In the genomic region with DNA sequence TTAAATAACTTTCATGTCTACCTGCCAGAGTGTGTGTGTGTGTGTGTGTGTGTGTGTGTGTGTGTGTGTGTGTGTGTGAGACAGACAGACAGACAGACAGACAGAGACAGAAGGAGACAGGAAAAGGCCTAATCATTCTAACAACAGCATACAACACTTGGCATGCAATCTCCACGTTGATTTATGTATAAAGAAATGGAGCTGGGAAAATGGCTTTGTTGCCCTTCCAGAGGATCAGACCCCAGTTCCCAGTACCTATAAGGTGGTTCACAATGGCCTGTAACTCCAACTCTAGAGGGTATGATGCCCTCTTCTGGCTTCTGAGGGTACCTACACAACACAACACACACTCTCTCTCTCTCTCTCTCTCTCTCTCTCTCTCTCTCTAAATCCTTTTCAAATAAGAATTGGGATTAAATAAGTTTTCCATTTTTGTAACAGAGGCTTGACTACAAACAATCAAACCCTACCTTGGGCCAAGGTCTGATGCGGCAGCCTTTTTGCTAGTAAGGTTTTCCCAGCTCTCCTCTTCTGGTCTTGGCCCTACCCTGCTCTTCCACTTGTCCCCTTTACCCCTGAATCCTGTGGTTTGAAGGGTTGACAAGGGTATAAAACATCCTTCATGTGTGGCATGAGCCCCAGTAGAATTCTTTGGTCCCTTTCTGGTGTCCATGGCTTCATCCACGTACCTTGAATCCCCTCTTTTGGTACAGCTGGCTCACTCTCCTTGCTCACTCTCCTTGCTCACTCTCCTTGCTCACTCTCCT, we compare ENCODE assay signal across 18 mouse cellular contexts. TPM values are rescaled to one million over a fixed set of nuclear protein-coding genes. Genes with fewer than 3 reads are reported as not detected.
DNase-seq lines count a peak whose midpoint lies in the region; ATAC-seq and TF ChIP-seq lines count a peak whose summit lies in the region.
"Had no signal": no experiment of that assay in that cellular context is flagged by ENCODE, and none has a peak within 500 bp of the region (broad histone marks: within the 10 kb centered on the region; RNA-seq: fewer than 3 reads in every experiment).

No protein-coding gene starts in this region.

- no peak overlapping the region for H3K9ac ChIP-seq in intestine, postnatal 0 days (ENCODE audit: low read depth, low read length)
- H3K9ac ChIP-seq in intestine, embryonic 15.5 days = no peak overlapping the region
- H3K9ac ChIP-seq in lung, postnatal 0 days (replicated peaks; ENCODE audit: low read depth) = no peak overlapping the region
- H3K9ac ChIP-seq: embryonic facial prominence, embryonic 12.5 days; forebrain, embryonic 13.5 days; forebrain, embryonic 15.5 days; forebrain, postnatal 0 days had no signal

- H3K4me1 ChIP-seq in intestine, postnatal 0 days (replicated peaks; ENCODE audit: control insufficient read depth, insufficient read depth, low read length) = no peaks in the 10 kb centered on the region
- no peaks in the 10 kb centered on the region; the same call in 1 of the 2 replicates for H3K4me1 ChIP-seq in intestine, embryonic 15.5 days (replicated peaks)
- no peaks in the 10 kb centered on the region for H3K4me1 ChIP-seq in lung, postnatal 0 days (ENCODE audit: insufficient read depth, low read depth, low read length)
- H3K4me1 ChIP-seq: forebrain, embryonic 13.5 days; forebrain, embryonic 15.5 days had no signal

- no peaks in the 10 kb centered on the region for H3K36me3 ChIP-seq in intestine, postnatal 0 days (ENCODE audit: control insufficient read depth, insufficient read depth)
- no peaks in the 10 kb centered on the region for H3K36me3 ChIP-seq in intestine, embryonic 15.5 days
- no peaks in the 10 kb centered on the region for H3K36me3 ChIP-seq in lung, postnatal 0 days (ENCODE audit: insufficient read depth, low read length)
- H3K36me3 ChIP-seq: embryonic facial prominence, embryonic 10.5 days; embryonic facial prominence, embryonic 12.5 days; forebrain, embryonic 15.5 days had no signal

- H3K27ac ChIP-seq in intestine, postnatal 0 days (ENCODE audit: low read depth, low read length) = no peak overlapping the region
- H3K27ac ChIP-seq in intestine, embryonic 15.5 days = no peak overlapping the region
- H3K27ac ChIP-seq in lung, postnatal 0 days (ENCODE audit: low read length) = no peak overlapping the region
- H3K27ac ChIP-seq: embryonic facial prominence, embryonic 10.5 days; embryonic facial prominence, embryonic 12.5 days; forebrain, embryonic 13.5 days; forebrain, embryonic 15.5 days had no signal

- H3K9me3 ChIP-seq in intestine, postnatal 0 days (ENCODE audit: control insufficient read depth) = no peaks in the 10 kb centered on the region
- no peaks in the 10 kb centered on the region for H3K9me3 ChIP-seq in intestine, embryonic 15.5 days
- H3K9me3 ChIP-seq in lung, postnatal 0 days (ENCODE audit: low read length) = no peaks in the 10 kb centered on the region
- H3K9me3 ChIP-seq: embryonic facial prominence, embryonic 10.5 days; embryonic facial prominence, embryonic 12.5 days; forebrain, embryonic 13.5 days; forebrain, embryonic 15.5 days had no signal

- H3K4me3 ChIP-seq in intestine, postnatal 0 days (ENCODE audit: low read depth, low read length) = no peak overlapping the region
- H3K4me3 ChIP-seq in intestine, embryonic 15.5 days (replicated peaks) = no peak overlapping the region
- H3K4me3 ChIP-seq in lung, postnatal 0 days (ENCODE audit: low read depth, low read length) = no peak overlapping the region
- H3K4me3 ChIP-seq: embryonic facial prominence, embryonic 10.5 days; embryonic facial prominence, embryonic 12.5 days; forebrain, embryonic 13.5 days; forebrain, embryonic 15.5 days had no signal

- TF ChIP-seq CTCF in intestine, postnatal 0 days (IDR thresholded peaks at IDR 0.05; ENCODE audit: low read depth) = 0 out of 2 replicates have a peak, but pooled peaks have one; percentile 21
- peak; percentile 14; the same call in 1 of the 2 replicates for TF ChIP-seq CTCF in lung, postnatal 0 days (IDR thresholded peaks at IDR 0.05)

- TF ChIP-seq EP300 in lung, postnatal 0 days (IDR thresholded peaks at IDR 0.05) = no peak

- 92% methylated on average over 3 of the region's 3 CpGs for WGBS in intestine, postnatal 0 days
- 91% methylated on average over 3 of the region's 3 CpGs for WGBS in intestine, embryonic 15.5 days
- 87% methylated on average over 3 of the region's 3 CpGs for WGBS in lung, postnatal 0 days

- H3K27me3 ChIP-seq in intestine, postnatal 0 days (replicated peaks; ENCODE audit: control insufficient read depth, insufficient read depth, low read length) = no peaks in the 10 kb centered on the region
- no peaks in the 10 kb centered on the region for H3K27me3 ChIP-seq in intestine, embryonic 15.5 days (replicated peaks)
- H3K27me3 ChIP-seq in lung, postnatal 0 days (replicated peaks; ENCODE audit: insufficient read depth, low read length) = no peaks in the 10 kb centered on the region

- no peak for ATAC-seq in intestine, postnatal 0 days
- no peak for ATAC-seq in intestine, embryonic 15.5 days
- ATAC-seq in lung, postnatal 0 days = no peak
- ATAC-seq: forebrain, embryonic 13.5 days; forebrain, embryonic 15.5 days; forebrain, postnatal 0 days had no signal

- no peak for DNase-seq in lung, postnatal 0 days (ENCODE audit: low spot score)
- no peak for DNase-seq in lung, postnatal 14 days
- no peak for DNase-seq in ovary, postnatal 36 days (ENCODE audit: low spot score)
- DNase-seq: adrenal gland, adult 8-10 months; adrenal gland, postnatal 14 days; adrenal gland, postnatal 36 days; cerebellum, adult 11-12 months; cerebellum, adult 2 months; cerebellum, adult 9-10 months; cerebellum, postnatal 10 days; cerebellum, postnatal 25 days; forebrain, postnatal 0 days had no signal

- H3K4me2 ChIP-seq in intestine, postnatal 0 days (replicated peaks; ENCODE audit: low read depth) = no peak overlapping the region
- H3K4me2 ChIP-seq in intestine, embryonic 15.5 days (replicated peaks) = no peak overlapping the region
- no peak overlapping the region for H3K4me2 ChIP-seq in lung, postnatal 0 days (replicated peaks; ENCODE audit: low read depth, low read length)
- H3K4me2 ChIP-seq: embryonic facial prominence, embryonic 12.5 days; forebrain, embryonic 13.5 days; forebrain, embryonic 15.5 days had no signal

RNA-seq across cellular contexts. Expression of a gene that starts 6.7 kb away (rescaled TPM):
- 32.8 and 33.8 TPM in 2 replicates for polyA plus RNA-seq in intestine, postnatal 0 days (2015; fragmentation: Nextera tagmentation; extraction: Ambion mirVana)
- 44.4 and 50.7 TPM in 2 replicates for polyA plus RNA-seq in intestine, embryonic 15.5 days (2015; fragmentation: Nextera tagmentation; extraction: Ambion mirVana)
- polyA plus RNA-seq in lung, postnatal 0 days (2015; fragmentation: Nextera tagmentation; extraction: Ambion mirVana) = 215 and 250 TPM in 2 replicates
